Mouse (Mus musculus) bone marrow, adult 2 months (tissue): ENCODE data around the gene Wwc1.

Experiments used
- CTCF ChIP-seq: fragments of 200-500 bp; IDR thresholded peaks from 2 replicates; pipeline ENCODE4 v1.5.1; 2011; ENCODE audit warnings: low read length, control low read depth; ENCODE audit not compliant: control insufficient read depth, insufficient read depth
- POLR2A ChIP-seq: fragments of 200-500 bp; IDR thresholded peaks from 2 replicates; pipeline ENCODE4 v1.6.1; 2011; ENCODE audit warnings: low read depth, mild to moderate bottlenecking, control low read depth, low read length, borderline replicate concordance; ENCODE audit not compliant: control insufficient read depth

DNA sequence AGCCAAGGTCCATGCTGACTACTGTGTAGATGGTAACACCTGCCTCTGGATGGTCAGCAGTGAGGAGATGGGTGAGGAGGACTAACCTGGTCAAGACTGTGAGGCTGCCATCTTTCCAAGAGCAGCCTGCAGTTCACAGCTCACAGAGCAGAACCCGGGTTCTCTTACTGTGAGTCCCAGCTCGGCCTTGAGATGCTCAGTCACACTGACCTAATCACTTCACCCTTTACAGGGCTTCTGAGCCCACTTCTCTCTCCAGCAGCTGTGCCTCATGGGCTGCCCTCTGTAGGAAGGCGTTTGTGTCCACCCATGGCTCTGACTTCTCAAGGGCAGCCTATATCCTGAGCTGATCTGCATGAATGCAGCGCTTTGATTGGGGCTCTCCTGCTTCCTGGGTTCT, 27.1 kb downstream of the Wwc1 start:
- TF ChIP-seq CTCF (no peak), POLR2A (no peak)
